Mouse (Mus musculus) liver, adult 2 months (tissue): ENCODE measurements around the gene Slc38a9.

Experiments
- CTCF ChIP-seq: fragments of 200-500 bp; IDR thresholded peaks from 2 replicates; pipeline ENCODE4 v1.5.1; 2011; ENCODE audit warnings: low read depth, low read length, control low read depth
- POLR2A ChIP-seq: fragments of 200-500 bp; IDR thresholded peaks from 2 replicates; pipeline ENCODE4 v1.6.1; 2011; ENCODE audit warnings: low read length, control low read depth; ENCODE audit not compliant: insufficient read depth; ENCODE audit errors: extremely low read depth

GRCm38 (mm10) chr13:112621592-112621991 lies 39.0 kb upstream of the Slc38a9 start:
- TF ChIP-seq CTCF (no peak), POLR2A (no peak)
